Mouse (Mus musculus) heart, postnatal 0 days (tissue): Measurements from ENCODE around the gene Stk38. TPM values are rescaled to one million over a fixed set of nuclear protein-coding genes. Genes with fewer than 3 reads are reported as not detected.

Experiments used
- ATAC-seq: fragments of 200-750 bp; cut with Nextera tagmentation; 2 replicates; pipeline ENCODE4 v1.8.0; 2017; ENCODE audit warnings: low read depth, moderate number of reproducible peaks, moderate library complexity; ENCODE audit not compliant: insufficient read depth
- DNase-seq: peaks from one replicate; pipeline ENCODE4 v3.0.0-alpha.2; 2016; ENCODE audit warnings: low spot score
- H3K27ac ChIP-seq: fragments of 300-500 bp; sonication (generic); 2 replicates; pipeline ENCODE4 v1.5.1; 2014; ENCODE audit warnings: low read depth, mild to moderate bottlenecking
- H3K27me3 ChIP-seq: fragments of 300-500 bp; sonication (generic); 2 replicates; pipeline ENCODE4 v1.6.1; 2014; ENCODE audit warnings: low read length, mixed read lengths; ENCODE audit not compliant: control insufficient read depth, insufficient read depth
- H3K36me3 ChIP-seq: fragments of 300-500 bp; sonication (generic); replicated peaks from 2 replicates; pipeline ENCODE4 v1.6.1; 2014; ENCODE audit warnings: low read length, mixed read lengths; ENCODE audit not compliant: control insufficient read depth, insufficient read depth
- H3K4me1 ChIP-seq: fragments of 300-500 bp; sonication (generic); 2 replicates; pipeline ENCODE4 v1.6.1; 2014; ENCODE audit warnings: antibody characterized with exemption; ENCODE audit not compliant: control insufficient read depth, insufficient read depth
- H3K4me2 ChIP-seq: fragments of 300-500 bp; sonication (generic); 2 replicates; pipeline ENCODE4 v1.6.1; 2014; ENCODE audit warnings: low read depth, mild to moderate bottlenecking, low read length, moderate library complexity
- H3K4me3 ChIP-seq: fragments of 300-500 bp; sonication (generic); 2 replicates; pipeline ENCODE4 v1.5.1; 2014; ENCODE audit warnings: low read depth, low read length
- H3K9ac ChIP-seq: fragments of 300-500 bp; sonication (generic); replicated peaks from 2 replicates; pipeline ENCODE4 v1.6.1; 2014; ENCODE audit warnings: low read depth, low read length, mixed read lengths
- H3K9me3 ChIP-seq: fragments of 300-500 bp; sonication (generic); replicated peaks from 2 replicates; pipeline ENCODE4 v1.6.1; 2016; ENCODE audit warnings: low read length; ENCODE audit not compliant: control insufficient read depth
- CTCF ChIP-seq: IDR thresholded peaks from 2 replicates; pipeline ENCODE4 v1.5.1; 2016; ENCODE audit warnings: antibody characterized with exemption, control low read depth, low read depth
- EP300 ChIP-seq: IDR thresholded peaks from 2 replicates; pipeline ENCODE4 v1.6.1; 2016; ENCODE audit warnings: antibody characterized with exemption, low read depth
- WGBS: fragments of 180-500 bp; shearing (Covaris S2); extraction: QIAGEN DNeasy Blood & Tissue Kit; methylation state at CpG from one replicate; pipeline ENCODE4 v1.1.7; 2014; 5-methylcytosine and 5-hydroxymethylcytosine counted together
- polyA plus RNA-seq: library from polyadenylated mRNA; unstranded; fragments of >200 nt; fragmentation: Nextera tagmentation; extraction: Ambion mirVana; gene quantifications from 2 replicates; pipeline ENCODE4 v1.2.1, GENCODE M21; 2015
- total RNA-seq: library from RNA; depleted of rRNA; stranded (reverse); fragments of >200 nt; gene quantifications from 2 replicates; pipeline ENCODE4 v1.2.3, GENCODE M21; 2014; ENCODE audit warnings: low replicate concordance

Gene Stk38
- total and polyA plus RNA-seq, 2 experiments from 2014 or later: 49.8 to 53.7 TPM

DNA sequence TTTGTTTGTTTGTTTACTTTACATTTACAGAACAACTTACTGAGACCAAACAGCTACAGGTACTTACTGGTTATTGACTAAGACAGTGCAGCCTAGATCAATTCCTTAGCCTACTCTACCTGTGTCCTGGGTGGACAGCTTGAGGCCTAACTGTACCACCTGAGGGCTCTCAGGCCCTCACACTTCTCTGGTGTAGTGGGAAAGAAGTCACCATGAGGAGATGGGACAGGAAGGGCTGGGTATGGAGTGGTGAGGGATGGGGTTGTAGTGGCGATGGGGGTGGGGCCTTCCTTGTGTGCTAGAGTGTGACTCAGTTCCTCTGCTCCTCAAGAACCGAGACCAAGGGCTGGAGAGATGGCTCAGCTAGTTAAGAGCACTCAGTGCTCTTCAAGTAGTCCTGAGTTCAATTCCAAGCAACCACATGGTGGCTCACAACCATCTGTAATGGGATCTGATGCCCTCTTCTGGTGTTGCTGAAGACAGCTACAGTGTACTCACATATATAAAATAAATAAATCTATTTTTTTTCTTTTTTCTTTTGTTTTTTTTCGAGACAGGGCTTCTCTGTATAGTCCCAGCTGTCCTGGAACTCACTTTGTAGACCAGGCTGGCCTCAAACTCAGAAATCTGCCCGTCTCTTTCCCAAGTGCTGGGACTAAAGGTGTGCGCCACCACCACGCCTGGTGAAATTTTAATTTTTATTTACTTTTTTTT lies 22.7 kb upstream of the Stk38 start:
- no peak; the same call in 1 of the 2 replicates for TF ChIP-seq CTCF
- TF ChIP-seq EP300: no peak
- no peak overlapping the region for H3K4me2 ChIP-seq
- H3K4me3 ChIP-seq: no peak overlapping the region
- peaks cover 6% of the 10 kb centered on the region; the same call in 1 of the 2 replicates for H3K4me1 ChIP-seq
- H3K27me3 ChIP-seq: no peaks in the 10 kb centered on the region
- no peak for DNase-seq
- H3K9me3 ChIP-seq: no peaks in the 10 kb centered on the region
- H3K36me3 ChIP-seq: no peaks in the 10 kb centered on the region; the same call in 1 of the 2 replicates
- no peak overlapping the region for H3K27ac ChIP-seq
- H3K9ac ChIP-seq: no peak overlapping the region
- 95% methylated on average over 6 of the region's 6 CpGs for WGBS
- no peak for ATAC-seq

GRCm38 (mm10) chr17:29026652-29027356 lies 19.0 kb upstream of the Stk38 start:
- ATAC-seq (no peak), DNase-seq (no peak)
- no peak overlapping the region for H3K4me2 ChIP-seq
- no peaks in the 10 kb centered on the region for H3K36me3 ChIP-seq
- 59% methylated on average over 5 of the region's 5 CpGs for WGBS
- no peak overlapping the region for H3K4me3 ChIP-seq
- 0 out of 2 replicates have a peak overlapping the region, but pooled peaks have one; percentile 1 for H3K27ac ChIP-seq
- no peak overlapping the region for H3K9ac ChIP-seq
- H3K4me1 ChIP-seq: peaks cover 3% of the 10 kb centered on the region; the same call in 1 of the 2 replicates
- H3K9me3 ChIP-seq: no peaks in the 10 kb centered on the region
- no peaks in the 10 kb centered on the region for H3K27me3 ChIP-seq
- TF ChIP-seq CTCF: no peak
- TF ChIP-seq EP300: no peak

GRCm38 (mm10) chr17:29024896-29025565 lies 17.2 kb upstream of the Stk38 start:
- ATAC-seq: 0 out of 2 replicates have a peak, but pooled peaks have one; percentile 40
- Histone ChIP-seq H3K4me2 (no peak overlapping the region), H3K9me3 (no peaks in the 10 kb centered on the region), H3K4me1 (no peaks in the 10 kb centered on the region), H3K36me3 (no peaks in the 10 kb centered on the region), H3K4me3 (no peak overlapping the region), H3K9ac (no peak overlapping the region), H3K27me3 (no peaks in the 10 kb centered on the region), H3K27ac (no peak overlapping the region; the same call in 1 of the 2 replicates)
- DNase-seq: no peak
- 46% methylated on average over 10 of the region's 10 CpGs for WGBS
- TF ChIP-seq EP300 (no peak), CTCF (no peak)

- Histone ChIP-seq H3K27ac (no peak overlapping the region), H3K4me2 (no peak overlapping the region), H3K4me3 (no peak overlapping the region), H3K4me1 (no peaks in the 10 kb centered on the region), H3K9ac (no peak overlapping the region), H3K9me3 (no peaks in the 10 kb centered on the region), H3K36me3 (no peaks in the 10 kb centered on the region), H3K27me3 (no peaks in the 10 kb centered on the region)
- WGBS: 69% methylated on average over 22 of the region's 22 CpGs
- ATAC-seq: no peak
- DNase-seq: no peak
- TF ChIP-seq EP300 (no peak), CTCF (no peak)
Observed at GRCm38 (mm10) chr17:29024047-29024892, 16.5 kb upstream of the Stk38 start.

DNA sequence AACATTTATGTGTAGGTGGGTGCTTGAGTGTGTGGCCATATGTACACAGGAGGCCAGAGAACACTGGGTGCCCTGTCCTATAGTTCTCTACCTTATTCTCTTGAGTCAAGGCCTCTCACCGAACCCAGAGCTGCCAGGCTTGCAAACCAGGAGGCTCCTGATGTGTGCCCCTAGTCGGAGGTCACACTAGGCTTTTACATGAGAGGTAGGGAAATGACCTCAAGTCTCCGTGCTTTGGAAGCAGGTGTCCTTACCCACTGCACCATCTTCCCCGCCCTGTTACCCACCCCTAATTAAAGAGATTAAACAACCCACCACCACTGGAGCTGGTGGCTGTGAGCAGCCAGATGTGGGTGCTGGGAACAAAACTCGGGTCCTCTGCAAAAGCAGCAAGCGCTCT lies 15.6 kb upstream of the Stk38 start:
- H3K4me1 ChIP-seq: no peaks in the 10 kb centered on the region
- no peaks in the 10 kb centered on the region for H3K9me3 ChIP-seq
- no peak overlapping the region for H3K4me2 ChIP-seq
- no peaks in the 10 kb centered on the region for H3K36me3 ChIP-seq
- no peak overlapping the region for H3K27ac ChIP-seq
- no peak overlapping the region for H3K9ac ChIP-seq
- no peak for ATAC-seq
- no peaks in the 10 kb centered on the region for H3K27me3 ChIP-seq
- no peak overlapping the region for H3K4me3 ChIP-seq
- no peak for TF ChIP-seq EP300
- TF ChIP-seq CTCF: no peak
- no peak for DNase-seq
- WGBS: 81% methylated on average over 6 of the region's 6 CpGs
